Mouse (Mus musculus) left cerebral cortex, postnatal 10 days (tissue): ENCODE measurements around the gene Cldn11. TPM values are rescaled to one million over a fixed set of nuclear protein-coding genes. Genes with fewer than 3 reads are reported as not detected.
A peak's percentile ranks its signal among the peaks of the same experiment; 100 is the strongest.

ENCODE experiments used
- DNase-seq, 2 experiments: peaks; one replicate each; pipeline ENCODE4 v3.0.0; 2021 to 2022; ENCODE audit warnings: low spot score in 2 of 2, mixed read lengths in 1 of 2; ENCODE audit errors: extremely low spot score in 1 of 2
- intact Hi-C: fragments of 180-260 bp; cut with DNase I; formaldehyde crosslinking; loops from one replicate; pipeline ENCODE4 v1.15.1; 2025
- total RNA-seq, 2 experiments: library from RNA; stranded (reverse); gene quantifications; 2 replicates each; pipeline ENCODE4 v1.2.3; 2021

Gene Cldn11
- total RNA-seq, 2 experiments from 2014 or later: 25.6 to 43.0 TPM

DNA sequence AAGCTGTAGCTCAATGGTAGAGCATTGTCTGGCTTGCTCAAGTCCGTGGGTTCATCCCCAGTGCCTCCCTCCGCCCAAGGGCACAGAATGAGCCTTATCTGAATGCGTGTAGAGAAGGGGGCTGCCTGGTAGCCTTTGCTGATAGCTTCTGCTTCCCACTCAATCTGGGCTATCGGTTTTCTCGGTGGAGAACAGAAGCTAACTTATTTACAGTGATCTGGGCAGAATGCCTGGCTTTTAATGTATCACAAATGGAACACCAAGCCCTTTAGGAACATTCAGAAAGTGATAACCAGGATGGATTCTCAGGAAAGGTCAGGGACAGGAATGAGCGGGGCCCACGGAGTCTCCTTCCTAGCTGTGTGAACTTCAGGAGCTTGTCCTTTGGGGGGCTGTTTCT lies 1.1 kb upstream of the Cldn11 start:
- DNase-seq: no peak
- intact Hi-C loops: loop anchor here (5.0 to 10.0 kb wide), 3 partner anchors 159 to 1166 kb away; no protein-coding TSS in a partner anchor

DNA sequence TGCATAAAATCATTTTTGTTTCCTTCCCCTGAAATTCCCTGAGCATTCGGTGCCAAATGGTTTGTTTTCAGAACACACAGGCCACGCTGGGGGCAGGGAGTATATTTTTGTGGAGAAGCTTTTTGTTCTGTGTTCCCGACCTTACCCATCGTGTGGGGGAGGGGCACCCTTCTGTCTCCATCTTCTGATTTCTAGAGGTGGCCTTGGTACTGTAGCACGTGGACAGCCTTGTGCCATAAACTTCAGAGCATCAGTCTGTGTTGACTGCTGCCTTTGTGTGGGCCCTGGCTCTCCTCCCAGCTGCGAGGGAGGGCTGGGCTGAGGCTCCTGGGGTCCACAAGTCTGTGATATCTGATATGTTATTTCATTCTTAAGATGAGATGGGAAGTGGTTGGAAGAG lies 2.4 kb downstream of the Cldn11 start:
- intact Hi-C loops: no loop called here
- peak in 1 of 2 experiments; percentile 61 for DNase-seq

- intact Hi-C loops: no loop called here
- no peak for DNase-seq
Observed at GRCm38 (mm10) chr3:31156126-31156525, 6.4 kb downstream of the Cldn11 start.

DNA sequence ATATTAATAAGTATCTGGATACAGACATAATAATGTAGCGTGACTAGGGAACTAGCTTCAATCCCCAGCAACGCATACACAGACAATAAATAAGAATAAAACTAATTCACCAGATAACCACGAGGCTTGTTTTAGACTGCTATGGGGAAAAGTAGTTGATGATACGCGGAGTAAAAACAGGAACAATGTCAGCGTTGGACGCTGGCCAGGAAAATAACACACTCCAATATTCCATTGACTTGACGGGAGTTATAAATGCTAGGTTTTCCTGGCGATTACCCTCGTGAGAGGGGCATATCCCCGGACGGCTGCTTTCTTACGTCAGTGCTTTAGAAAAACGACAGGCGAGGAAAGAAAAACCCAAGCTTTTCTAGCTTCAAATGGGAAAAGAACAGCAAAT lies 8.1 kb downstream of the Cldn11 start:
- DNase-seq: no peak
- intact Hi-C loops: no loop called here

- DNase-seq: no peak
- intact Hi-C loops: no loop called here
Observed at GRCm38 (mm10) chr3:31160046-31160445, 10.3 kb downstream of the Cldn11 start.

DNA sequence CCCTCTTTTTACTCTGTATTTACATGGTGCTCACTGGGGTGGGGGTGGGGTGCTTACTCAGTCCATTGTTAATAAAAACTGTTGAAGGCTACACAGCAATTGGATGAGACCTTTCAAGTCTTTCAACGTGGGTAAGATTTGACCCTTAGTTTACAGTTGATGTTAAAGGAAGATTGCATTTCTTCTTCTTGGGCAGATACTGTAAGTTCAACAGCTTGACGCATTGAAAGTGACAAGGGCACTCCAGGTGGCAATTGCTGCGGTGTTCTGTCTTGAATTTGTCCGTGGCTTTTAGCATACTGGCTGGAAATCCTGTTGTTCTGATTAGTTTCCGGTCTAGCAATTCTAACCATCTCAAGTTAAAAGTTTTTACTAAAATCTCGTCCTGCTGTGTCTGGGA lies 11.6 kb downstream of the Cldn11 start:
- no peak for DNase-seq
- intact Hi-C loops: no loop called here

DNA sequence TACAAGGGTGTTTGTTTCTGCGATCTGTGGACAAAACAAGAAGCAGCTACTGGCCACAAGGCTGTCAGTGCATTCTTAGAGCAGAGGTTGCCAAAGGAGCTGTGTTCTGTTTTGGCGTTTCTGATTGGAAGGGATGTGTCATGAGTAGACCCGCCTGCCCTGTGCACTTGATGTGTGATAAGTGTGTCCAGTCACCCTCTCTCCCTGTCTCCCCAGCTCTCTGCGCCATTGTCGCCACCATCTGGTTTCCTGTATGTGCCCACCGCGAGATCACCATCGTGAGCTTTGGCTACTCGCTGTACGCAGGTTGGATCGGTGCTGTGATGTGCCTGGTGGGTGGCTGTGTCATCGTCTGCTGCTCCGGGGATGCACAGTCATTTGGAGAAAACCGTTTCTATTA lies 13.1 kb downstream of the Cldn11 start:
- intact Hi-C loops: no loop called here
- DNase-seq: no peak

- no peak for DNase-seq
- intact Hi-C loops: no loop called here
Observed at GRCm38 (mm10) chr3:31165803-31166202, 16.1 kb downstream of the Cldn11 start.

- peak; percentile 31 to 45 for DNase-seq
- intact Hi-C loops: no loop called here
Observed at GRCm38 (mm10) chr3:31166365-31166871, 16.7 kb downstream of the Cldn11 start.

GRCm38 (mm10) chr3:31190342-31190741 lies 40.6 kb downstream of the Cldn11 start:
- intact Hi-C loops: no loop called here

GRCm38 (mm10) chr3:31191402-31191801 lies 41.7 kb downstream of the Cldn11 start:
- intact Hi-C loops: no loop called here
- DNase-seq: no peak

More at GRCm38 (mm10) chr3:31190342-31190741, 40.6 kb downstream of the Cldn11 start:
- DNase-seq: no peak

DNA sequence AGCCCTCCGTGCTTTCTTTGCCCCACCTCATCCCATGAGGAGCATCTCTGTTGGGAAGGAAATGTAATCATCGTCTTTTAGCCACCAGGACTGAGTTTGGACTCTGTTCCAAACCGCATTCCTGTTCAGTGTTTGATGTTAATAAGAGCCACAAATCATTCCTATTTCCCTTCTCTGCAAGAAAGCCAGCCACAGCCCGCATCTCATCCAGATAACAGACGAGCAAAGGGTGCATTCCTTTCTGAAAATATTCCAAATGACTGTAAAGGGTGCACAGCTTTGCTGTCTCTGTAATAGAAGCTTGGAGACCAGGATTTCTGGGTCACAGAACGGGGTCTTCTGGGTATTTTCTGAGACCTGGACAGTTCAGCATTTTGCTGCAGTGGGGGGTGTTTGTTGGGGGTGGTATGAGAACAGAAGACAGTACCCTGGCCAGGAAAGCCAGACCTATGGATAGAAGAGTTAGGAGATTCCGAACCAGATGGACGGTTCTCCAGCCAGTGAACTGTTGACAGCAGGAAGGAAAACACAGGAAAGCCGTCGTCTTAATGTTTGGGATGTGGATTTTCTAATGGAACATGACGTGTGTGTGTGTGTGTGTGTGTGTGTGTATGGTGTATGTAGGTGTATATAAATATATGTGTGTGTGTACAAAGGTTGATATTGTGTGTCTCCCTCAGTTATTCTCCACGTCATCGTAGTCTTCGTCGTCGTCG lies 49.6 kb downstream of the Cldn11 start:
- intact Hi-C loops: no loop called here
- DNase-seq: no peak

- intact Hi-C loops: no loop called here
- no peak for DNase-seq
Observed at GRCm38 (mm10) chr3:31203947-31204346, 54.2 kb downstream of the Cldn11 start.

DNA sequence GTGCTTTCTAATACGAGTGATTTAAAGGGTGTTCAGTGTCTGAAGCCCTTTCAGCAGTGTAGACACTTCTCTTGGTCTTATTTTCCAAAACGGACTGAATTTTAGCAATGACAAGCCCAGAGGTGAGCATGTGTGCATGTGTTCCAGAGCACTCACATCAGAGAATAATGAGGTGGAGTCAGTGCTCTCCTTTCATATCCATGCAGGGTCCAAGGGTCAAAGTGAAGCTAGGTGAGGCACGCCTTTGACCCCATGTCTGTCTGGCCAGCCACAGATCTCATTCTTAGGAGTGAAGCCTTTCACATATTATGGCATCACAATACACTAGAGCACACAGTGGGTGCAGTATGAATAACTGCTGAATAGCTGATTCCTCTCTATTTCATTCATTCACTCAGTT lies 55.4 kb downstream of the Cldn11 start:
- intact Hi-C loops: no loop called here

DNA sequence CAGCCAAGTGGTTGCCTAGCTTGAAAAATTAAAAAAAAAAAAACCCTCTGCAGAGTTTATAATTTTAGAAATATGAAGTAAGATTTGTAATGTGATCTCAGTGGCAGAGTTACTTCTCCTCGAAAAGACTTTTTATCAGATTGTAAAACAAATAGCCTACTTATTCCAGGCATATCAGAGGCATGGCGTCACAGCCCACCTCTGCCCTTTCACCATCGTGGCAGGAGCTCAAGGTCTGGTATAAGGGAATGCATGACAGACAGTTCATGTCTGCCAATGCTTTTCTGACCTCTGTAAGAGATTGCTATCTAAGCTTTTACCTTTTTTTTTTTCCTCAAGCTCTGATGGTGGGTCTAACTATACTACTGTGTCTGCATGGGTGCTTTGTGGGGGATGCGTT lies 58.3 kb downstream of the Cldn11 start:
- intact Hi-C loops: no loop called here
- no peak for DNase-seq

More for the DNA sequence above, 55.4 kb downstream of the Cldn11 start:
- DNase-seq: no peak

GRCm38 (mm10) chr3:31208458-31208994 lies 58.8 kb downstream of the Cldn11 start:
- intact Hi-C loops: no loop called here
- no peak for DNase-seq

GRCm38 (mm10) chr3:31209001-31209400 lies 59.3 kb downstream of the Cldn11 start:
- intact Hi-C loops: no loop called here
- DNase-seq: no peak

DNA sequence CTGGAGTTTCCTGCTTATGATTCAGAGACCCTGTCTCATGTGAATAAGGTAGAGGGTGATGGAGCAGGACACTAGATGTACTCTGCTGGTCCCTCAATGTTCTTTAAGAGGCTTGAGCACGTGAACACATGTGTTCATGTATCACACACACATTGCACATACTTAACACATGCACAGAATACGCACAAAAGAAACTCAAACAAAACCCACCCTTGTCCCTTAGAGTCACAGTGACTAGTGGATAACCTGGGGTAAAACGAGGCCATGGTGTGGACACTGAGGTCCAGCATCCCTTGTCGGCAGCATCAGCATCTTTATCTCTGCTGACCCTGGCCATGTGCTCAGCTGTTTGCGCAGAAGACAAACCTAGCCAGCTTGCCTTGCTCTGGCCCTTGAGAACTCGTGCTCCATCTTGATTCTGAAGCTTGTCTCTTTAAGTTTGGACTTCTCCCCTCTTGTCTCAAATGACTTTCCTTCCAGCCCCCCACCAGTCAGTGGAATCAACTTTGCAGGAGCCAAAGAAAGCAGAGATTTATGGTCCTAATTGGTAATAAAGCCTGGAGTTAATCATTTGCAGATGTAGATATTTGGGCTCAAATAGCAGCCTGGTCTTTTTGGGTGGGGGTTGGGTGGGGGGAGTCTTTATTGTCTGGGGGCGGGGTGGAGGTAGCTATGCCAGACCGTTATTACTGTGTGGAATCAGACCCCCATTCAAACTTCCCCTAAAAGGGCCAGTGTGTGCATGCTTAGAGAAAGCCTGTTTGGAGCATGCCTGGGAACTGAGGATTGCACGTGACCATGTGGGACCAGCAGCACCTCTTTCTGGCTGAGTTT lies 62.7 kb downstream of the Cldn11 start:
- no peak for DNase-seq
- intact Hi-C loops: no loop called here

DNA sequence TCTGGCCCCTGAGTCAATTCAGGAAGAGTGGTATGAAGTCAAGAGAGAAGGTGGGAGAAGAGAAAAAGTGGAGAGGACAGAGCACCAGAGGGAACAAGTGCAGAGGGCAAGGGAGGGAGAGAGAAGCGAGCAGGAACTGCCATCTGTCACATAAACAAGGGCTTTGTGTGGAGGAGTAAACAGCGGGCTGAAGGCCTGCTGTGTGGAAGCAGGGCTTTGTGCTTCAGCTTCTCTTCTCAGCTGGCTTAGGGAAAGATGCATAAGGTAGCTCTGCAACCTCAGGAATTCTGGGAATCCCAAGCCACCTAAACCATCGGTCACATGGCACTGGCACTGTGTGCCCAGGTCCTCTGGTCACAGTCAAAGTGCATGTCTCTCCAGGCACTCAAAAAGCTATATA lies 64.1 kb downstream of the Cldn11 start:
- DNase-seq: no peak
- intact Hi-C loops: no loop called here
